Mouse (Mus musculus) 416B (cell line): Measurements from ENCODE around the gene Sema7a.
A peak's percentile ranks its signal among the peaks of the same experiment; 100 is the strongest.

Experiments used
- DNase-seq: peaks from one replicate; pipeline ENCODE4 v3.0.0; 2011; ENCODE audit warnings: low read depth

Gene Sema7a

GRCm38 (mm10) chr9:57959886-57960866 lies 20.3 kb downstream of the Sema7a start:
- DNase-seq: no peak

- no peak for DNase-seq
Observed at GRCm38 (mm10) chr9:57961226-57961625, 21.3 kb downstream of the Sema7a start.

GRCm38 (mm10) chr9:57961863-57962778 lies 22.2 kb downstream of the Sema7a start:
- no peak for DNase-seq

GRCm38 (mm10) chr9:57963249-57963997 lies 23.5 kb downstream of the Sema7a start:
- no peak for DNase-seq

GRCm38 (mm10) chr9:57963998-57964395 lies 24.1 kb downstream of the Sema7a start:
- no peak for DNase-seq

- no peak for DNase-seq
Observed at GRCm38 (mm10) chr9:57964528-57965250, 24.8 kb downstream of the Sema7a start.

- peak; percentile 44 for DNase-seq
Observed at GRCm38 (mm10) chr9:57965281-57966185, 25.6 kb downstream of the Sema7a start.

GRCm38 (mm10) chr9:57967237-57967960 lies 27.5 kb downstream of the Sema7a start:
- no peak for DNase-seq

GRCm38 (mm10) chr9:57968166-57968771 lies 28.4 kb downstream of the Sema7a start:
- DNase-seq: peak; percentile 58

GRCm38 (mm10) chr9:57968783-57969542 lies 29.1 kb downstream of the Sema7a start:
- peak; percentile 24 for DNase-seq

GRCm38 (mm10) chr9:57969736-57970495 lies 30.0 kb downstream of the Sema7a start:
- no peak for DNase-seq

- no peak for DNase-seq
Observed at GRCm38 (mm10) chr9:57971413-57971812, 31.5 kb downstream of the Sema7a start.

- DNase-seq: peak; percentile 33
Observed at GRCm38 (mm10) chr9:57972141-57972591, 32.3 kb downstream of the Sema7a start.

- no peak for DNase-seq
Observed at GRCm38 (mm10) chr9:57972776-57973439, 33.0 kb downstream of the Sema7a start.

GRCm38 (mm10) chr9:57973440-57974066 lies 33.6 kb downstream of the Sema7a start:
- no peak for DNase-seq

- DNase-seq: no peak
Observed at GRCm38 (mm10) chr9:57974221-57974620, 34.3 kb downstream of the Sema7a start.
